8 mouse cellular contexts compared by ENCODE assay signal in the genomic region with DNA sequence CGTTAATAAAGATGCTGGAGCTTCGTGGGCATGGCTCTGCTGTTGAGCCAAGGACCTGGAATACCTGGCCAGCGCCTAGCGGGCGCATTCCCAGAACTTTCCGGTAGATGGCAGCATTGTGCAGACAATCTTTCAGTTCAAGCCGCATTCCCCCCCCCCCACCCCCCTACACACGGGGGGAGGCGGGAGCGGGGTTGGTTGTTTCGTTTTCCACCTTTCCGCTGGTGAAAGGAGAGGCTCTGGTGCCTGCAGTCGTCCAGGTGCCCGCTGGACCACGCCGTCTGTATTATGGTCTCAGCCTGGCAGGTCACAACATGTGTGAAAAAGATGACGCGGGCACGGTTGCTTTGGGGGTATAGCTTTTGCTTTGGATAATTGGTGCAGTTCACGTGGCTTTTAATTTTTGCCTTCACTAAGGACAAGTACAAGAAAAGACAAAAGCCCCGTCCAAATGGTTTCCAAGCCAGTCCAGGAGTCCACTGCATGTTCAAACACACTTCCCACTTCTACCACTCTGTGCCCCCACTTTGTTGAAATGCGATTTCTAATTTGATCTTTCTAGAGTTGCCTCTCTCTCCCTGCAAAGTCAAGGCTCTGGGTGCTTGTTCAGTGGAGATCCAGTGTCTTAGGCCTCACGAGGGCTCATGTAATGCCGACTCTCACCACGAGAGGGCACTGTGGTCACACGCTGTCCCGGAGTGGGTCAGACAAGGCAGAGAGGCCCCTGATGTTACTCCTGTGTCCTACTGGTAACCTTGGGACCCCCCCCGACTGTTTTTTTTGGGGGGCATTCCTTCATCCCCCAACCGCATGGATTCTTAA. TPM values are rescaled to one million over a fixed set of nuclear protein-coding genes. Genes with fewer than 3 reads are reported as not detected.
A peak's percentile ranks its signal among the peaks of the same experiment; 100 is the strongest.
DNase-seq lines count a peak whose midpoint lies in the region; ATAC-seq and TF ChIP-seq lines count a peak whose summit lies in the region.

No protein-coding gene starts in this region.

- peak overlapping the region; percentile 50 for H3K4me2 ChIP-seq in embryonic facial prominence, embryonic 15.5 days (replicated peaks)
- H3K4me2 ChIP-seq in limb, embryonic 13.5 days (replicated peaks) = peak overlapping the region; percentile 60
- peak overlapping the region; percentile 48 for H3K4me2 ChIP-seq in midbrain, embryonic 15.5 days

- 0 out of 2 replicates have a peak overlapping the region, but pooled peaks have one; percentile 0 for H3K27ac ChIP-seq in bone marrow macrophage, adult 2 months (ENCODE audit: insufficient read depth, low read depth, low read length)
- H3K27ac ChIP-seq in embryonic facial prominence, embryonic 15.5 days (replicated peaks) = peak overlapping the region; percentile 75
- H3K27ac ChIP-seq in limb, embryonic 13.5 days = peak overlapping the region; percentile 72
- peak overlapping the region; percentile 64 for H3K27ac ChIP-seq in midbrain, embryonic 15.5 days

- peak overlapping the region; percentile 47 for H3K9ac ChIP-seq in embryonic facial prominence, embryonic 15.5 days
- H3K9ac ChIP-seq in limb, embryonic 13.5 days = peak overlapping the region; percentile 63
- peak overlapping the region; percentile 25; the same call in 1 of the 2 replicates for H3K9ac ChIP-seq in midbrain, embryonic 15.5 days

- H3K36me3 ChIP-seq in embryonic facial prominence, embryonic 15.5 days = no peaks in the 10 kb centered on the region
- H3K36me3 ChIP-seq in limb, embryonic 13.5 days = no peaks in the 10 kb centered on the region
- H3K36me3 ChIP-seq in midbrain, embryonic 15.5 days (replicated peaks) = no peaks in the 10 kb centered on the region

- TF ChIP-seq CTCF in bone marrow macrophage, adult 2 months (IDR thresholded peaks at IDR 0.05; ENCODE audit: low read depth, low read length) = peak; percentile 96

- H3K27me3 ChIP-seq in embryonic facial prominence, embryonic 15.5 days = peaks cover 7% of the 10 kb centered on the region; the same call in 1 of the 2 replicates
- 0 out of 2 replicates have a peak, but pooled peaks cover 4% of the 10 kb centered on the region for H3K27me3 ChIP-seq in limb, embryonic 13.5 days
- peaks cover 5% of the 10 kb centered on the region; the same call in 1 of the 2 replicates for H3K27me3 ChIP-seq in midbrain, embryonic 15.5 days (replicated peaks)

- TF ChIP-seq POLR2A in bone marrow macrophage, adult 2 months (IDR thresholded peaks at IDR 0.05; ENCODE audit: borderline replicate concordance, low read depth, low read length) = no peak

- H3K4me1 ChIP-seq in bone marrow macrophage, adult 2 months (ENCODE audit: control insufficient read depth, insufficient read depth, low read length) = peaks cover 10% of the 10 kb centered on the region
- peaks cover 4% of the 10 kb centered on the region; the same call in 1 of the 2 replicates for H3K4me1 ChIP-seq in embryonic facial prominence, embryonic 15.5 days
- H3K4me1 ChIP-seq in limb, embryonic 13.5 days = peaks cover 12% of the 10 kb centered on the region; the same call in 1 of the 2 replicates
- no peaks in the 10 kb centered on the region for H3K4me1 ChIP-seq in midbrain, embryonic 15.5 days

- under 1% methylated on average over 29 of the region's 29 CpGs for whole genome bisulfite sequencing in embryonic facial prominence, embryonic 15.5 days
- 1% methylated on average over 29 of the region's 29 CpGs for WGBS in limb, embryonic 13.5 days
- WGBS in midbrain, embryonic 15.5 days = 2% methylated on average over 29 of the region's 29 CpGs

- H3K9me3 ChIP-seq in embryonic facial prominence, embryonic 15.5 days (replicated peaks) = no peaks in the 10 kb centered on the region
- H3K9me3 ChIP-seq in limb, embryonic 13.5 days = no peaks in the 10 kb centered on the region
- no peaks in the 10 kb centered on the region for H3K9me3 ChIP-seq in midbrain, embryonic 15.5 days

- peak; percentile 93 for DNase-seq in A20 (ENCODE audit: low read depth, low spot score)
- DNase-seq in heart, adult 9 months (ENCODE audit: low spot score in 2 of 2) = peak; percentile 82 to 92
- DNase-seq in kidney, adult 9 months = peak; percentile 96
- DNase-seq in spleen, adult 18-20 months = peak; percentile 78 to 94

- ATAC-seq in embryonic facial prominence, embryonic 15.5 days (ENCODE audit: insufficient number of reproducible peaks, low FRiP score, low TSS enrichment, low read depth) = peak; percentile 87
- peak; percentile 89 for ATAC-seq in limb, embryonic 13.5 days (ENCODE audit: low FRiP score, low read depth)
- ATAC-seq in midbrain, embryonic 15.5 days (replicated peaks) = peak; percentile 93

- peak overlapping the region; percentile 74 for H3K4me3 ChIP-seq in bone marrow macrophage, adult 2 months (ENCODE audit: insufficient read depth, low read length)
- peak overlapping the region; percentile 57 for H3K4me3 ChIP-seq in embryonic facial prominence, embryonic 15.5 days (replicated peaks)
- peak overlapping the region; percentile 50 for H3K4me3 ChIP-seq in limb, embryonic 13.5 days
- peak overlapping the region; percentile 37 for H3K4me3 ChIP-seq in midbrain, embryonic 15.5 days

RNA-seq across cellular contexts. Expression of gene Igfbp7, which starts 52.3 kb away (rescaled TPM):
- 6.6 and 7.3 TPM in 2 replicates for polyA plus RNA-seq in bone marrow macrophage, adult 2 months (2012; ENCODE audit: insufficient read depth, insufficient read length, missing spikeins)
- 107 and 116 TPM in 2 replicates for polyA plus RNA-seq in embryonic facial prominence, embryonic 15.5 days (2015; fragmentation: Nextera tagmentation; extraction: Ambion mirVana)
- 33.4 and 35.0 TPM in 2 replicates for polyA plus RNA-seq in limb, embryonic 13.5 days (2015; fragmentation: Nextera tagmentation; extraction: Ambion mirVana)
- polyA plus RNA-seq in midbrain, embryonic 15.5 days (2015; fragmentation: Nextera tagmentation; extraction: Ambion mirVana) = 57.9 and 63.4 TPM in 2 replicates

Comparison
In these comparisons a context has a peak if more than half of its experiments do, and no peak if none do; other contexts are left out.
1. Peak in every context shown above with its lines: DNase-seq, ATAC-seq, H3K4me3 ChIP-seq and H3K27ac ChIP-seq.
2. H3K27ac ChIP-seq: peak in every context shown above with its lines; median percentile 75 in embryonic facial prominence, embryonic 15.5 days; 72 in limb, embryonic 13.5 days; 64 in midbrain, embryonic 15.5 days; 0 in bone marrow macrophage, adult 2 months.